Mouse (Mus musculus): Measurements from ENCODE around the gene Eva1b. TPM values are rescaled to one million over a fixed set of nuclear protein-coding genes. Genes with fewer than 3 reads are reported as not detected.

Gene Eva1b
- polyA plus RNA-seq, 2 experiments from 2014 or later: 10.5 to 12.7 TPM

Other genes with a start within 250 kb of the Eva1b start
- not detected for gene Csf3r, start 123.2 kb upstream of the Eva1b start, polyA plus RNA-seq (2017; shearing (Covaris generic))
- gene Mrps15, start 100.8 kb upstream of the Eva1b start, polyA plus RNA-seq (2017; shearing (Covaris generic)): 10 to 100 TPM; 49.0 to 58.9 TPM
- under 1 TPM in 1 of 2 experiments, not detected in 1; 0.70 TPM for gene Oscp1, start 89.2 kb upstream of the Eva1b start, polyA plus RNA-seq (2017; shearing (Covaris generic))
- gene Lsm10, start 51.1 kb upstream of the Eva1b start, polyA plus RNA-seq (2017; shearing (Covaris generic)): 10 to 100 TPM; 68.6 to 76.0 TPM
- 10 to 100 TPM; 11.4 to 23.2 TPM for gene Stk40, start 43.8 kb upstream of the Eva1b start, polyA plus RNA-seq (2017; shearing (Covaris generic))
- 1 to 10 TPM in 1 of 2 experiments, under 1 TPM in 1; 0.56 to 1.2 TPM for gene Sh3d21, start 15.7 kb downstream of the Eva1b start, polyA plus RNA-seq (2017; shearing (Covaris generic))
- gene Thrap3, start 55.0 kb downstream of the Eva1b start, polyA plus RNA-seq (2017; shearing (Covaris generic)): 100 to 1,000 TPM; 222 to 330 TPM
- 1 to 10 TPM; 2.0 to 6.3 TPM for gene Map7d1, start 108.6 kb downstream of the Eva1b start, polyA plus RNA-seq (2017; shearing (Covaris generic))
- gene Trappc3, start 114.6 kb downstream of the Eva1b start, polyA plus RNA-seq (2017; shearing (Covaris generic)): 100 to 1,000 TPM in 1 of 2 experiments, 10 to 100 TPM in 1; 64.4 to 121 TPM
- not detected for gene Col8a2, start 139.0 kb downstream of the Eva1b start, polyA plus RNA-seq (2017; shearing (Covaris generic))
- 10 to 100 TPM; 20.3 to 33.8 TPM for gene Adprhl2, start 174.0 kb downstream of the Eva1b start, polyA plus RNA-seq (2017; shearing (Covaris generic))
- not detected for gene Tekt2, start 177.9 kb downstream of the Eva1b start, polyA plus RNA-seq (2017; shearing (Covaris generic))